Mouse (Mus musculus): ENCODE results near the gene Tnfrsf13b.

Tnfrsf13b gene

GRCm38 (mm10) chr11:61150233-61151001, 23.9 kb downstream of the Tnfrsf13b start:
- H3K4me1 ChIP-seq (replicated peaks; ENCODE audit: low read depth, low read length): peaks cover 22% of the 10 kb centered on the region
- peaks cover 42% of the 10 kb centered on the region for H3K36me3 ChIP-seq (ENCODE audit: insufficient read depth, low read length)
- H3K4me3 ChIP-seq (replicated peaks; ENCODE audit: low read length): no peak overlapping the region
- TF ChIP-seq POU5F1 (IDR thresholded peaks at IDR 0.05; ENCODE audit: borderline replicate concordance, low read length): no peak
- peaks cover 6% of the 10 kb centered on the region for H3K9me3 ChIP-seq (ENCODE audit: low read length)
- H3K27me3 ChIP-seq (ENCODE audit: insufficient read depth, low read length): peaks cover 30% of the 10 kb centered on the region

- no peaks in the 10 kb centered on the region for H3K27me3 ChIP-seq (ENCODE audit: insufficient read depth, low read length)
- peaks cover 9% of the 10 kb centered on the region for H3K9me3 ChIP-seq (ENCODE audit: low read length)
- peaks cover 24% of the 10 kb centered on the region for H3K4me1 ChIP-seq (replicated peaks; ENCODE audit: low read depth, low read length)
- no peak overlapping the region for H3K4me3 ChIP-seq (replicated peaks; ENCODE audit: low read length)
- H3K36me3 ChIP-seq (ENCODE audit: insufficient read depth, low read length): peaks cover 95% of the 10 kb centered on the region
- TF ChIP-seq POU5F1 (IDR thresholded peaks at IDR 0.05; ENCODE audit: borderline replicate concordance, low read length) (no peak), NANOG (IDR thresholded peaks at IDR 0.05; ENCODE audit: borderline replicate concordance, low read length) (no peak), CTCF (conservative IDR thresholded peaks at IDR 0.05; ENCODE audit: low read length) (no peak)
Observed at GRCm38 (mm10) chr11:61155727-61156126, 29.2 kb downstream of the Tnfrsf13b start.

GRCm38 (mm10) chr11:61158141-61158540, 31.6 kb downstream of the Tnfrsf13b start:
- peaks cover 100% of the 10 kb centered on the region for H3K36me3 ChIP-seq (ENCODE audit: insufficient read depth, low read length)
- no peak overlapping the region for H3K4me3 ChIP-seq (replicated peaks; ENCODE audit: low read length)
- no peak for TF ChIP-seq CTCF (conservative IDR thresholded peaks at IDR 0.05; ENCODE audit: low read length)
- TF ChIP-seq POU5F1 (IDR thresholded peaks at IDR 0.05; ENCODE audit: borderline replicate concordance, low read length): no peak
- TF ChIP-seq NANOG (IDR thresholded peaks at IDR 0.05; ENCODE audit: borderline replicate concordance, low read length): no peak
- H3K27me3 ChIP-seq (ENCODE audit: insufficient read depth, low read length): no peaks in the 10 kb centered on the region
- peaks cover 9% of the 10 kb centered on the region for H3K9me3 ChIP-seq (ENCODE audit: low read length)
- H3K4me1 ChIP-seq (replicated peaks; ENCODE audit: low read depth, low read length): peaks cover 28% of the 10 kb centered on the region

GRCm38 (mm10) chr11:61159796-61160732, 33.5 kb downstream of the Tnfrsf13b start:
- Histone ChIP-seq H3K4me3 (replicated peaks; ENCODE audit: low read length) (no peak overlapping the region), H3K27me3 (ENCODE audit: insufficient read depth, low read length) (no peaks in the 10 kb centered on the region), H3K9me3 (ENCODE audit: low read length) (peaks cover 6% of the 10 kb centered on the region), H3K4me1 (replicated peaks; ENCODE audit: low read depth, low read length) (peaks cover 28% of the 10 kb centered on the region), H3K36me3 (ENCODE audit: insufficient read depth, low read length) (peaks cover 100% of the 10 kb centered on the region)
- TF ChIP-seq NANOG (IDR thresholded peaks at IDR 0.05; ENCODE audit: borderline replicate concordance, low read length) (no peak), POU5F1 (IDR thresholded peaks at IDR 0.05; ENCODE audit: borderline replicate concordance, low read length) (no peak), CTCF (conservative IDR thresholded peaks at IDR 0.05; ENCODE audit: low read length) (no peak)

GRCm38 (mm10) chr11:61161121-61161520, 34.6 kb downstream of the Tnfrsf13b start:
- H3K4me3 ChIP-seq (replicated peaks; ENCODE audit: low read length): no peak overlapping the region
- peaks cover 28% of the 10 kb centered on the region for H3K4me1 ChIP-seq (replicated peaks; ENCODE audit: low read depth, low read length)
- TF ChIP-seq CTCF (conservative IDR thresholded peaks at IDR 0.05; ENCODE audit: low read length): no peak
- TF ChIP-seq POU5F1 (IDR thresholded peaks at IDR 0.05; ENCODE audit: borderline replicate concordance, low read length): no peak
- TF ChIP-seq NANOG (IDR thresholded peaks at IDR 0.05; ENCODE audit: borderline replicate concordance, low read length): no peak
- peaks cover 100% of the 10 kb centered on the region for H3K36me3 ChIP-seq (ENCODE audit: insufficient read depth, low read length)
- no peaks in the 10 kb centered on the region for H3K27me3 ChIP-seq (ENCODE audit: insufficient read depth, low read length)
- no peaks in the 10 kb centered on the region for H3K9me3 ChIP-seq (ENCODE audit: low read length)

- no peaks in the 10 kb centered on the region for H3K27me3 ChIP-seq (ENCODE audit: insufficient read depth, low read length)
- H3K36me3 ChIP-seq (ENCODE audit: insufficient read depth, low read length): peaks cover 100% of the 10 kb centered on the region
- TF ChIP-seq CTCF (conservative IDR thresholded peaks at IDR 0.05; ENCODE audit: low read length): no peak
- no peak for TF ChIP-seq NANOG (IDR thresholded peaks at IDR 0.05; ENCODE audit: borderline replicate concordance, low read length)
- no peak for TF ChIP-seq POU5F1 (IDR thresholded peaks at IDR 0.05; ENCODE audit: borderline replicate concordance, low read length)
- H3K4me1 ChIP-seq (replicated peaks; ENCODE audit: low read depth, low read length): peaks cover 36% of the 10 kb centered on the region
- no peaks in the 10 kb centered on the region for H3K9me3 ChIP-seq (ENCODE audit: low read length)
- H3K4me3 ChIP-seq (replicated peaks; ENCODE audit: low read length): no peak overlapping the region
Observed at GRCm38 (mm10) chr11:61162776-61163175, 36.2 kb downstream of the Tnfrsf13b start.

GRCm38 (mm10) chr11:61163341-61163740, 36.8 kb downstream of the Tnfrsf13b start:
- Histone ChIP-seq H3K4me1 (replicated peaks; ENCODE audit: low read depth, low read length) (peaks cover 42% of the 10 kb centered on the region), H3K9me3 (ENCODE audit: low read length) (no peaks in the 10 kb centered on the region), H3K4me3 (replicated peaks; ENCODE audit: low read length) (no peak overlapping the region), H3K36me3 (ENCODE audit: insufficient read depth, low read length) (peaks cover 100% of the 10 kb centered on the region), H3K27me3 (ENCODE audit: insufficient read depth, low read length) (no peaks in the 10 kb centered on the region)
- TF ChIP-seq CTCF (conservative IDR thresholded peaks at IDR 0.05; ENCODE audit: low read length) (no peak), POU5F1 (IDR thresholded peaks at IDR 0.05; ENCODE audit: borderline replicate concordance, low read length) (no peak), NANOG (IDR thresholded peaks at IDR 0.05; ENCODE audit: borderline replicate concordance, low read length) (no peak)

GRCm38 (mm10) chr11:61164366-61164765, 37.8 kb downstream of the Tnfrsf13b start:
- H3K4me3 ChIP-seq (replicated peaks; ENCODE audit: low read length): no peak overlapping the region
- TF ChIP-seq NANOG (IDR thresholded peaks at IDR 0.05; ENCODE audit: borderline replicate concordance, low read length): no peak
- TF ChIP-seq POU5F1 (IDR thresholded peaks at IDR 0.05; ENCODE audit: borderline replicate concordance, low read length): no peak
- no peak for TF ChIP-seq CTCF (conservative IDR thresholded peaks at IDR 0.05; ENCODE audit: low read length)
- peaks cover 49% of the 10 kb centered on the region for H3K4me1 ChIP-seq (replicated peaks; ENCODE audit: low read depth, low read length)
- peaks cover 97% of the 10 kb centered on the region for H3K36me3 ChIP-seq (ENCODE audit: insufficient read depth, low read length)
- no peaks in the 10 kb centered on the region for H3K9me3 ChIP-seq (ENCODE audit: low read length)
- no peaks in the 10 kb centered on the region for H3K27me3 ChIP-seq (ENCODE audit: insufficient read depth, low read length)

Measured in E14TG2a.4 (cell line).